Mouse (Mus musculus): ENCODE data around the gene Hoxc6. TPM values are rescaled to one million over a fixed set of nuclear protein-coding genes. Genes with fewer than 3 reads are reported as not detected.

Gene Hoxc6
- total and polyA plus RNA-seq, 3 experiments, result 0.42 to 4.5 (median 0.79) TPM

DNA sequence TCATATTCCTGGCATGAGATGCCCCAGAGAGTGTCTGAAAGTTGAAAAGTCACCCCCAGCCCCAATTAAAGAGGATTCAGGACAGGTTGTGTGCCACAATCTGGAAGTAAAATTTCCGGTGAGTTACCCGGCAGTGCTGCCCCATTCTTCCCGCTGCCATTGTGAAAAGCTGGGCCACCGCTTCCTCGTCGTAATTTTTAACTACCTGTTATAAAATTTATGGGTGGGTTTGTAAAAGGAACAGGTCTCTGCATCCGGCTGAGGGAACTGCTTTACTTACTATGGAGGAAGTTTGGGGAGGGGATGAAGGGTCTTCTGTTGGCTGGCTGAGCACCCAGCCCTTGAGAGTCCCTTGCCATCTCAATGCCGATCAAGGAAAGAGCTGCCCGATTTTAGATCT is 1.5 kb upstream of the Hoxc6 start:
- Histone ChIP-seq H3K4me3 (replicated peaks in 1 of 3; ENCODE audit: low read depth in 2 of 3, low read length in 2 of 3, poor library complexity in 1 of 3) (no peak overlapping the region), H3K9me3 (replicated peaks; ENCODE audit: low read length) (no peaks in the 10 kb centered on the region), H3K27ac (ENCODE audit: insufficient read depth, low read depth) (no peak overlapping the region), H3K79me2 (replicated peaks; ENCODE audit: control insufficient read depth, extremely low read depth, insufficient read depth, poor library complexity, severe bottlenecking) (no peaks in the 10 kb centered on the region), H3K36me3 (replicated peaks in 1 of 2; ENCODE audit: control insufficient read depth in 1 of 2, insufficient read depth in 1 of 2, low read length in 1 of 2) (no peaks in the 10 kb centered on the region), H3K9ac (ENCODE audit: insufficient read depth, low read depth) (no peak overlapping the region), H3K27me3 (replicated peaks) (peaks cover 19% of the 10 kb centered on the region), H3K4me2 (ENCODE audit: insufficient read depth, low read depth, poor library complexity, severe bottlenecking) (no peak overlapping the region), H3K4me1 (ENCODE audit: control insufficient read depth in 1 of 2, insufficient read depth in 2 of 2) (peaks cover 4 to 31% of the 10 kb centered on the region in 2 experiments; a peak in 3 of 4 replicates)
- no peak for DNase-seq (ENCODE audit: extremely low read depth)
- in situ Hi-C loops (cut with MboI; ENCODE audit: low pct_ligation_motif_present, low pct_unique_long_range_greater_than_20kb, low sequenced_read_pairs) (no loop called here), dilution Hi-C loops (cut with MboI; ENCODE audit: extremely low pct_ligation_motif_present, extremely low pct_unique_long_range_greater_than_20kb, low sequenced_read_pairs) (loop anchor here (10.0 kb wide), 1 partner anchor 178 kb away; no protein-coding TSS in a partner anchor)
- TF ChIP-seq POLR2A (IDR thresholded peaks at IDR 0.05; ENCODE audit: low read depth, low read length), result no peak
- TF ChIP-seq IRF4 (IDR thresholded peaks at IDR 0.05; ENCODE audit: low read depth, low read length), result no peak
- no peak for TF ChIP-seq CTCF (conservative IDR thresholded peaks at IDR 0.05 in 1 of 2, IDR thresholded peaks at IDR 0.05 in 1 of 2; ENCODE audit: low read depth in 2 of 2, low read length in 2 of 2)
- TF ChIP-seq TBP (conservative IDR thresholded peaks at IDR 0.05; ENCODE audit: low read depth, low read length), result no peak
- TF ChIP-seq GABPA (IDR thresholded peaks at IDR 0.05; ENCODE audit: insufficient replicate concordance, low read depth, low read length), result no peak
- no peak for TF ChIP-seq TCF12 (IDR thresholded peaks at IDR 0.05; ENCODE audit: low read depth, low read length)
- TF ChIP-seq CHD1 (IDR thresholded peaks at IDR 0.05; ENCODE audit: low read depth, low read length), result no peak
- TF ChIP-seq RCOR1 (conservative IDR thresholded peaks at IDR 0.05; ENCODE audit: low read depth, low read length), result no peak
- TF ChIP-seq NRF1 (IDR thresholded peaks at IDR 0.05; ENCODE audit: low read depth, low read length), result no peak
- TF ChIP-seq KAT2A (IDR thresholded peaks at IDR 0.05; ENCODE audit: insufficient replicate concordance, low read length), result no peak
- no peak for TF ChIP-seq ZNF384 (IDR thresholded peaks at IDR 0.05; ENCODE audit: low read depth, low read length)
- no peak for TF ChIP-seq SMC3 (IDR thresholded peaks at IDR 0.05; ENCODE audit: low read depth, low read length)
- TF ChIP-seq MAZ (IDR thresholded peaks at IDR 0.05; ENCODE audit: low read depth, low read length), result no peak
- TF ChIP-seq E2F4 (IDR thresholded peaks at IDR 0.05; ENCODE audit: insufficient replicate concordance, low read depth, low read length), result no peak
- no peak for TF ChIP-seq SIN3A (IDR thresholded peaks at IDR 0.05; ENCODE audit: low read length)
- no peak for TF ChIP-seq NELFE (IDR thresholded peaks at IDR 0.05; ENCODE audit: low read depth, low read length)
- no peak for TF ChIP-seq HCFC1 (IDR thresholded peaks at IDR 0.05; ENCODE audit: low read depth, low read length)
- TF ChIP-seq PAX5 (IDR thresholded peaks at IDR 0.05; ENCODE audit: low read length), result no peak
- TF ChIP-seq ZKSCAN1 (IDR thresholded peaks at IDR 0.05; ENCODE audit: borderline replicate concordance, low read depth, low read length), result no peak
- no peak for TF ChIP-seq EP300 (IDR thresholded peaks at IDR 0.05; ENCODE audit: low read length)

DNA sequence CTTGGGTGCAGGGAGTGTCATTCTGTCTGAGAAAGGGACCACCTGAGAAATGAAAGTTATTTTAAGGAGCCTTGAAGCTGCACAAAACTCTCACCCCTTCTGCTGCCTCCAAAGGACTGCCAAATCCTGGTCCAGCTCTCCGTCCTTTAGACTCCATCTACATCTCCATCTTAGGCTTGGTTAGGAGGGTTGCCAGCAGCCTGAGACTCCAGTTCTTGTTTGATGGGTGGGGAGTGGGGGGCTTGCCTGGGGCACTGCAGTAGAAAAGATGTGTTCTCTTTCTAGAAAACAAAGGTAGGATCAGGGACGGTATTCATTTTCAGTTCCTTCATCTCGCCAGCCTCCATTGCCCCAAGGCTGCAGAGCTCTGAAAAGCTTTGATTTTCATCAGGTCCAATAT is 626 bp upstream of the Hoxc6 start:
- in situ Hi-C loops (cut with MboI; ENCODE audit: low pct_ligation_motif_present, low pct_unique_long_range_greater_than_20kb, low sequenced_read_pairs), result no loop called here
- dilution Hi-C loops (cut with MboI; ENCODE audit: extremely low pct_ligation_motif_present, extremely low pct_unique_long_range_greater_than_20kb, low sequenced_read_pairs), result loop anchor here (10.0 kb wide), 1 partner anchor 177 kb away; no protein-coding TSS in a partner anchor
- no peaks in the 10 kb centered on the region for H3K79me2 ChIP-seq (replicated peaks; ENCODE audit: control insufficient read depth, extremely low read depth, insufficient read depth, poor library complexity, severe bottlenecking)
- peaks cover 4 to 40% of the 10 kb centered on the region in 2 experiments; a peak in 3 of 4 replicates for H3K4me1 ChIP-seq (ENCODE audit: control insufficient read depth in 1 of 2, insufficient read depth in 2 of 2)
- no peak overlapping the region for H3K4me2 ChIP-seq (ENCODE audit: insufficient read depth, low read depth, poor library complexity, severe bottlenecking)
- H3K36me3 ChIP-seq (replicated peaks in 1 of 2; ENCODE audit: control insufficient read depth in 1 of 2, insufficient read depth in 1 of 2, low read length in 1 of 2), result no peaks in the 10 kb centered on the region
- H3K27me3 ChIP-seq (replicated peaks), result peaks cover 13% of the 10 kb centered on the region
- H3K9me3 ChIP-seq (replicated peaks; ENCODE audit: low read length), result no peaks in the 10 kb centered on the region
- DNase-seq (ENCODE audit: extremely low read depth), result no peak
- H3K9ac ChIP-seq (ENCODE audit: insufficient read depth, low read depth), result no peak overlapping the region
- H3K4me3 ChIP-seq (replicated peaks in 1 of 3; ENCODE audit: low read depth in 2 of 3, low read length in 2 of 3, poor library complexity in 1 of 3), result no peak overlapping the region
- H3K27ac ChIP-seq (ENCODE audit: insufficient read depth, low read depth), result no peak overlapping the region
- TF ChIP-seq POLR2AphosphoS2 (IDR thresholded peaks at IDR 0.05; ENCODE audit: low read depth, low read length), result no peak
- TF ChIP-seq UBTF (IDR thresholded peaks at IDR 0.05; ENCODE audit: low read depth, low read length), result no peak
- no peak for TF ChIP-seq ZC3H11A (IDR thresholded peaks at IDR 0.05; ENCODE audit: low read depth, low read length)
- no peak for TF ChIP-seq PAX5 (IDR thresholded peaks at IDR 0.05; ENCODE audit: low read length)
- no peak for TF ChIP-seq CTCF (conservative IDR thresholded peaks at IDR 0.05 in 1 of 2, IDR thresholded peaks at IDR 0.05 in 1 of 2; ENCODE audit: low read depth in 2 of 2, low read length in 2 of 2)
- TF ChIP-seq NELFE (IDR thresholded peaks at IDR 0.05; ENCODE audit: low read depth, low read length), result no peak
